Mouse (Mus musculus) olfactory bulb, adult 2 months (tissue): ENCODE data around the gene Creb5.

Source experiments
- CTCF ChIP-seq: fragments of 200-500 bp; IDR thresholded peaks from 2 replicates; pipeline ENCODE4 v1.5.1; 2012; ENCODE audit warnings: low read depth, mild to moderate bottlenecking, low read length, moderate library complexity; ENCODE audit not compliant: insufficient read depth
- POLR2A ChIP-seq: fragments of 200-500 bp; IDR thresholded peaks from 2 replicates; pipeline ENCODE4 v1.6.1; 2012; ENCODE audit warnings: mild to moderate bottlenecking, low read depth, low read length, moderate library complexity; ENCODE audit not compliant: insufficient read depth

DNA sequence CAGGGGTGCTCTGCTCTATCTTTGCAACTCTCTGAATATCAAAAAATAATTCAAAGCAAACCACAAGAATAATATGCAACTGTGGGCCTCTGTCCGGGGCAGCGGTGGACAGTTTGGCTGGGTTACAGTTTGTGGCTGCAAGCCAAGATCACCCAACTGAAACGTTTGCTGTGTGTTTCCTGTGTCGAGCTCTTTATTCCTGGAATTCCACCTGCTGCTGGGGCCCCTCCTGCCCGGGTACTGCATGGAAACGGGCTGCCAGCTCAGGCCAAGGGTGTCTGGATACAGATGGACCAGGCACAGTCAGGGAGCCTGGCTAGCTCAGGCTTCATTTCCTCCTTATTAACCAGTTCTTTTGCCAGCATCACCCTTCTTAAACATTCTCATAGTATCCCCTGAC, 269.0 kb downstream of the Creb5 start:
- no peak for TF ChIP-seq CTCF
- TF ChIP-seq POLR2A: no peak
